Mouse (Mus musculus) adrenal gland, postnatal 10 days (tissue): Measurements from ENCODE around the gene Cstl1. TPM values are rescaled to one million over a fixed set of nuclear protein-coding genes. Genes with fewer than 3 reads are reported as not detected.

Experiments used
- total RNA-seq, 2 experiments: library from RNA; stranded (reverse); gene quantifications; 2 replicates each; pipeline ENCODE4 v1.2.3; 2021

Gene Cstl1
- total RNA-seq, 2 experiments from 2014 or later = not detected

Other genes with a start within 250 kb of the Cstl1 start
- gene Nxt1, start 77.8 kb upstream of the Cstl1 start, total RNA-seq = 10 to 100 TPM; 20.0 to 22.6 TPM
- gene Gzf1, start 69.3 kb upstream of the Cstl1 start, total RNA-seq = 10 to 100 TPM; 28.1 to 31.7 TPM
- 10 to 100 TPM in 1 of 2 experiments, 1 to 10 TPM in 1; 5.5 to 10.4 TPM for gene Napb, start 17.9 kb upstream of the Cstl1 start, total RNA-seq
- gene Cst11, start 21.1 kb downstream of the Cstl1 start, total RNA-seq = not detected
- gene 8030411F24Rik, start 31.7 kb downstream of the Cstl1 start, total RNA-seq = not detected
- not detected for gene Cst12, start 39.0 kb downstream of the Cstl1 start, total RNA-seq
- 10 to 100 TPM; 60.9 to 87.0 TPM for gene Cst8, start 48.4 kb downstream of the Cstl1 start, total RNA-seq
- not detected for gene Cst13, start 69.7 kb downstream of the Cstl1 start, total RNA-seq
- gene Cst9, start 84.8 kb downstream of the Cstl1 start, total RNA-seq = not detected
- gene 9230104L09Rik, start 114.7 kb downstream of the Cstl1 start, total RNA-seq = 1 to 10 TPM; 1.4 to 1.7 TPM
- 100 to 1,000 TPM; 839 to 876 TPM for gene Cst3, start 125.3 kb downstream of the Cstl1 start, total RNA-seq